Mouse (Mus musculus): Measurements from ENCODE around the gene Scrn1. TPM values are rescaled to one million over a fixed set of nuclear protein-coding genes. Genes with fewer than 3 reads are reported as not detected.

Gene Scrn1
- polyA plus RNA-seq (2015; fragmentation: Nextera tagmentation; extraction: Ambion mirVana) = 10.1 and 10.4 TPM in 2 replicates

DNA sequence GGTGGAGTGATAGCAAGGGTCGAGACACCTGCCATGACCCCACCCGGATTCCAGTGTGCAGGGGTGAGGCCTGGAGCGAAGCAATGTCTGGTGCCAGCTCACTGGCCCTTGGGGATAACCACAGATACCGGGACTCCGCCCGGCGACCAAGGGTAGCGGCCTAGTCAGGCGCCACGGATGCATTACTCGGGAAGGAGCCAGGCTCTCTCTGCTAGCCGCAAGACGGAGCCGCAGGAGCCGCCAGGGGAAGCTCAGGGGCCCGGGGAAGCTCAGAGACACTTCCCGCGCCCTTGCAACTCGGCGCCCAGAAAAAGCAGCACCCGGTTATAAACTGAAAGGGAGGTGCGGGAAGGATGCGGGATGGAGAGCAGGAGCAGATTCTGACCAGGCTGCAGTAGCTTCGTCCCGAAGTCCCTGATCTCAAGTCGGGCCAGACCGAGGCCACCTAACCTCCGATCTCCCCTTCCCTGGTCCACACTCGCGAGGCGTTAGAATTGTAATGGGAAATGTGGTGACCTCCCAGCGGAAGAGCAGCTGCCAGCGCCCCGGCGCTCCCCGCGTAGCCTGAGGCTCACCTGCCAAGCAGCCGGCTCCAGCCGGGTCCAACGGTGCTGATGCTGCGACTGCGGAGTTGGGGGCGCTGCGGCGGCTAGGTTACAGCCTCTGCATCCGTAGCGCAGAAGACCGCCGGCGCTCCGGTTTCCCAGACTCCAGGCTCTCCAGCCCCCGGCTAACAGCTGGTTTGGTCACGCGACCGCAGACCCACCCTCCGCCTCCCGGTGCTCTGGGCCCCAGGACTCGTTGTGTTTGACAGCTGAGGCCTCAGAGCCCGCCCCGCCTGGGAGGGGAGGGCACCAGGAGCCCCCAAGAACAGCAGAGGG lies at the start of gene Scrn1:
Scrn1 (minus strand) TSS at position 825 of the 881 bp plus-strand sequence.

DNA sequence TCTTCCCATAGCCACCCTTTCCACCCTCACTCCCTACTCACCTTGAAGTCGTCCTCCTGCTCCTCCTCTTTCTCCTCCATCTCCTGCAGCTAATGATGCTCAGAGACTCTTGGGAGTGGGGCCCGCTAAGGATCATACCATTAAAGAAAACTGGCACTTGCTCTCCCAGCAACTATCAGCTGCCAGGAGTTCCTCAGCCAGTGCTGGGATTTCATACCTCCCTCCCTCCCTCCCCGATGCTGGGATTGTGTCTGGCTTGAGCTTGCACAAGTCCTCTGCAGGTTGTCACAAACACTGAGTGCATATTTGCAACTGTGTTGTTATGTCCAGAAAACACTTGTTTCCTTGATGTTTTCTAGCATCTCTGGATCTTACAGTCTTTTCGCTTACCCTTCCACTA lies 30.9 kb upstream of the Scrn1 start, which contains the start of gene Fkbp14:
Fkbp14 (minus strand) TSS at position 101 of the 400 bp plus-strand sequence.

DNA sequence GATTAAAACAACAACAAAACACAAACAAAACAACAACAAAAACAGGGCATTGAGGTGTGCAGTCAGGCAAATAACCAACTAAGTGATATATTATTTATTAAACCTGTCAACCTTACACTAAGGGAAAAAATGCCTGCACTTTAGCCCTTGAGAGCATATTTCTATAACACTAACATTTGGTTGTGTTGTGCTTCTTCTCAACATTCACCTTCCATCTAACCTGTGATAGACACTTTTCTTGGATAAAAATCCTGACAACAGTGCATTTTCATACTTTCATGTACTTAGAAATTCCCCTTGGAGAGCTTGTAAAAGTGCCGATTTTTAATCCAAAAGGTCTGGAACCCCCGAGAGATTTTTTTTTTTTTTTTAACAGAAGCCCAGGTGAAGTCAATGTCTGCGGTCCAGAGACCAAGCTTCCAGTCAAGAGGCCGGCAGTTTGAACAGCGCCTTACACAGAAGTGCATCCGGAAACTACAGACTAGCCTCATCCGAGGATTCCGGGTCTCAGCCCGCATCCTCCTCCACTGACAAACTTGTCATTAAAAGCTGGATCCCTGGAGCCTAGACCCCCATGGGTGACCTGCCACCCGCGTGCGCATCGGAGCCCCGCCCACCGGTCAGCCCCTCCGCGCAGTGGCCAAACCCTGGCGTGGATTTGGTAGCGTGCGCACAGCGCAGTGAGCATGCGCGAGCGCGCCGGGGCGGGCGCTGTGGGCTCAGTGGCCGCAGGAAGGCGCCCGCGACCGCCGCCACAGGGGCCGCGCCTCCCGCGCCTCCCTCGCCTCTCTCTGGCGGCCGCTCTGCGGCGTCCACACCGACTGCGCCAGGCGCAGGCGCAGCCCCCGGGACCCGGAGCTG lies 28.4 kb upstream of the Scrn1 start, which contains the start of gene Plekha8:
Plekha8 (plus strand) TSS at position 643 of the 861 bp plus-strand sequence.

Other genes with a start within 250 kb of the Scrn1 start
- 3.5 and 9.8 TPM in 2 replicates for gene Prr15, start 240.7 kb downstream of the Scrn1 start, polyA plus RNA-seq (2015; fragmentation: Nextera tagmentation; extraction: Ambion mirVana)
- gene Wipf3, start 136.9 kb downstream of the Scrn1 start, polyA plus RNA-seq (2015; fragmentation: Nextera tagmentation; extraction: Ambion mirVana) = 0.23 and 0.31 TPM in 2 replicates
- 2.6 and 4.3 TPM in 2 replicates for gene Plekha8, start 28.6 kb upstream of the Scrn1 start, polyA plus RNA-seq (2015; fragmentation: Nextera tagmentation; extraction: Ambion mirVana)
- 21.4 and 31.1 TPM in 2 replicates for gene Fkbp14, start 30.8 kb upstream of the Scrn1 start, polyA plus RNA-seq (2015; fragmentation: Nextera tagmentation; extraction: Ambion mirVana)
- gene Mturn, start 115.1 kb upstream of the Scrn1 start, polyA plus RNA-seq (2015; fragmentation: Nextera tagmentation; extraction: Ambion mirVana) = 6.5 and 8.1 TPM in 2 replicates

Measured in urinary bladder, postnatal 0 days (tissue).